Mouse (Mus musculus): ENCODE results near the gene Rabgap1. TPM values are rescaled to one million over a fixed set of nuclear protein-coding genes. Genes with fewer than 3 reads are reported as not detected.
A peak's percentile ranks its signal among the peaks of the same experiment; 100 is the strongest.

The Rabgap1 gene
- total RNA-seq, 4 experiments from 2014 or later = 88.3 to 108 (median 96.0) TPM

DNA sequence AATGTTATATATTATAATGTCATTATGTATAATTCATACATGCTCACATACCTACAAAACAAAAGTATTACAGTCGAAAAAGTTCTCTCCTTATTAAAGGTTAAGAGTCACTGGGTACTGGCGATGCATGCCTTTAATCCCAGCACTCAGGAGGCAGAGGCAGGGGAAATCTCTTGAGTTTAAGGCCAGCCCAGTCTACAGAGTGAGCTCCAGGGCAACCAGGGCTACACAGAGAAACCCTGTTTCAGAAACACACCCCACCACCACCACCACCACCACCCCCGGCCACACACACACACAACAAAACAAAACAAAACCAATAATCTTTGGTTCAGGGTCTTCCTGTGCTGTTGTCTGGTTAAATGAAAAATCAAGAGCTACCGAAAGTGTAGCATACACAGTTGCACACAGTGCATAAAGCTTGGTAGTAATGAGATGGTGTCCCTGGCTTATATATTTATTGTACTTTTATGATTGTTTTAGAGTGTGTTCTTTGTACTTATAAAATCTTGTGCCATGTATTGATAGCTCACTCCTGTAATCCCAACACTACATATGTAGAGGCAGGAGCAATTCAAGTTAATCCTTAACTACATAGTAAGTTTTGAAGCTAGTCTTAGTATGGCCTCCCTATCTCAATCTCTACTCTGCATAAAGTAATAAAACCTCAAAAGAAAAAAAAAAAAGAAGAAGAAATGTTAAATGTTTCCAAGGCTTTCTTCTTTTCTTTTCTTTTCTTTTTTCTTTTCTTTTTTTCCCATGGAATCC, 68.2 kb downstream of the Rabgap1 start:
- no peak for DNase-seq (ENCODE audit: low spot score in 2 of 2)

DNA sequence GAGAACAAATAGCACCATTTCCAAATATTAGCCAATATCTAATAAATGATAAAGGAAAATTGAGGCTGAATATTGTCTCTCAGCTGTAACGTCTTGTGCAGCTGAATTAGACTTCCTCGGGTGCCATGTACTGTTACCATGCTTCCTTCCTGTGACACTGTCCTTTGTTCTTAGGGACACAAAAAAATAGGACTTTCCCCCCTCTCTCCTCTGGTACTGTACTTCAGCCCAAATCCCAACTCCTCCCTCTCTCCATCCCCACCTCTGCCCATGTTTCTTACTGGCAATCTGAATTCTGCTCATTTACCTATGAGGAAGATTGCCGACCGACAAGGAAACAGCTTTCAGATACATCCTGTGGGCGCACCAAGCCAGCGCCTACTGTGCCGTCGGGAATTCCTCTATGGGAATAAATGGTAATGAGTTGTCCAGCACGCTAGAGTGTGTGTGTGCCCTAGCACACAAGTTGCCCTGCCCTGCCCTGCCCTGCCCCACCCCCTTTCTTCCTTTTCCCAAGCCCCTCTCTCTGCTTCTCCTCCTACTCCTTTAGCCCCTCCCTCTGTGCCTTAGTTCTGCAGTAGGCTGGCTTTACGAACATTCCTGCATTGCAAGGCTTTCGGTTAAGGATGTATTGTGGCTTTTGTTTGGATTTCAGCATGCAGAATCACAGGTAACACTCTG, 73.1 kb downstream of the Rabgap1 start, which contains the start of gene Gpr21:
TSS of gene Gpr21 (plus strand) at position 303 of the 681 bp plus-strand sequence.
- no peak for DNase-seq (ENCODE audit: low spot score in 2 of 2)

DNA sequence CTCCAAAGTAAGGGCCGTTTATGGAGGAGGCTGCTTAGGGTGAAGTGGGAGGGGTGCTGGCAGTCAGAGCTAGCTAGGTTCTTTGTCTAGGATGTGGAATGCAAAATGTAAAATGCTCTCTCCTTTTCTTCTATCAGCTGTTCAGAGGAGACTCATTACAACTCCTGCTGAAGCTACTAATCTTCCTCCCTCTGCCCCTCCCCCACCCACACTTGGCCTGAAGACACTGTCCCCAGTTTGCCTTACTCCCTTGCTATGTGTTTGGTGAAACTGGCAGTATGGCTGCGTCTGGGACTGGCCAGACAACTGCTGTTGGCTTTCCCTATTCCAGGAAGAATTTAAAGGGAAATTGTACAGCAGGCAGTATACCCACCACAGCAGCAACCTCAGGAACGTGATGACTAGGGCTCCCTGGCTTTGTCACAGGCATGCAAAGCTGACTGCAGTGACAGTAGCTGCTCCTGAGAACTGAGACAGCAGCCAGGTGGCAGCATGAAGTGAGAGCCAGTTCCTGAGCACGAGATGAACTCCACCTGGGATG, 73.9 kb downstream of the Rabgap1 start:
- peak; percentile 10 to 25 for DNase-seq (ENCODE audit: low spot score in 2 of 2)

DNA sequence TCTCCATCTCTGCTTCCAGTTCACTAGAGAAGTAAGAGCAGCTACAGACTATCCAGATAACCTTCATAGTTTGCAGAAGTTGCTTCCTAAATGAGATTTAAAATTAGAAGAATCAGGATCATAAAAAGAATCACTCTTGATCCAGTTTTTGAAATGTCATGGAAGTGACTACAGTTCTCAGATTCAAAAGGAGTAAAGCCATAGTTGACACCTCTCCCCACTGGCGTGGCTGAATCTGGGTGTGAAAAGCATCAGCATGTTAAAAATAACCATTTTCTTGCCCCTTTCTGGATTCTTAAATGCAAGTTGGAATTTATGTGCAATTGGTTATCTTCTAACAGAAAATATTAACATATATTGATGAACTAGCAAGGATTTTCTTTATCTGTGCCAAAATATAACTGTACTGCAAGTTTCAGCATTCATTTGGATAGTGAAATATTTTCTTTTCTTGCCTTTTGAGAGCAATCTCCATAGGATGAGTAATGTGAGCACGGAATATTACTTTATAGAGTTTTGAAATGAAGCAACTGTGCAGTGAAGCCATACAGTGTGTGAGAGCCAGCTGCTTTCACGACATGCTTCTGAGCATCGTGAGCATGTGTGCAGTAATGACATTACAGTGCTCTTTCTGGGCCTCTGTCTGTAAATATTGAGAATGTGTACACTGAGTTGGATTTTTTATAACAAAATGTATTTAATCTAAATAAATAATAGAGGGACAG, 75.6 kb downstream of the Rabgap1 start:
- DNase-seq (ENCODE audit: low spot score in 2 of 2) = no peak

DNA sequence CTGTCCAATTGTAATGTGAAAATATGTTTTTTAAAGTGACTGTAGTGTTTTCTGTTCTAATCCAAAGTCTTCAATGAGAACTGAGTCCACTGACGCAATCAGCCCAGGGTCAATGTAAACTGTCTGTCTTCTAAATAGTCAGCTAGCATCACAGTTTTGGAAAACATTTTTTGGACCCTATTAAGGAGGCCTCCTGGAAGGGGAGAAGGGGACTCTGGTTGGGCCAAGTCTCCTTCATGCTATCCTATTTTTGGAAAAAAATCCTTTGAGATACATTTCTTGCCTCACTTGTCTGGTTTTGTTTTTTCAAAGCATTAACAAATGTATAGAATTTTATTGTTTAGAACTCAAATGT, 76.2 kb downstream of the Rabgap1 start:
- no peak for DNase-seq (ENCODE audit: low spot score in 2 of 2)

DNA sequence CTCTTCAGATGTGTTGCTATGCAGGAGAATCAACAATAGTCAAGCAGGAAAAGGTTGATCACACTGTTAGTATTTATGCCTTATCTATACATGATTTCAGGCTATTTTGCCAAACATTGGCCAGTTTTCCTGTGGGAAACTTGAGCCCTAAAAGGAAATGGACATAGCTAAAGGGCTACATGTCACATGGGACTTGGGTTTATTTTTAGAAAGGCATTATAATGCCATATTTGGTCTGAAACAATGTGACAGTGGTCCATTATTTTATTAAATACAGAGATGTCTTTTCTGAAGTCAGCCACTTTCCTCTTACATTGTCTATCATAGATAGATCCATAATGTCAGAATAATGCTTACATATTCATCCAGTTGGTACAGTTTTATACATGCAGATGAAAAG, 84.5 kb downstream of the Rabgap1 start:
- no peak for DNase-seq (ENCODE audit: low spot score in 2 of 2)

DNA sequence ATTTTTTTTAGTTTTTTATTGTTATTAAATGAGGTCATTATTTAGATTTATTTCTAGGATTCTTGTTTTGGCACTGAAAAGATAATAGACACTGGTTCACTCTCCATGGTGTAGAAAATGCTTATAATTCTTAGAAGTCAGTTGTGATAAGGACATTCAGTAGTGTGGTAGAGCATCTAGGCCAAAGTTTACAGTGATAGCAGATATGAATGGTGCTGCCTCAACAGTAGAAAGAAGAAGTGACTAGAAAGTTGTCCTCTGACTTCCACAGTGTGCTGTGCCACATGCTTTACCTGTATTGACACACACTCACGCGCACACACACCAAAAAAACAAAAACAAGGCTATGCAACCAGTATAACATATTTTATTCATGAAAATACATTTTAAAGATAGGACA, 86.3 kb downstream of the Rabgap1 start:
- no peak for DNase-seq (ENCODE audit: low spot score in 2 of 2)

DNA sequence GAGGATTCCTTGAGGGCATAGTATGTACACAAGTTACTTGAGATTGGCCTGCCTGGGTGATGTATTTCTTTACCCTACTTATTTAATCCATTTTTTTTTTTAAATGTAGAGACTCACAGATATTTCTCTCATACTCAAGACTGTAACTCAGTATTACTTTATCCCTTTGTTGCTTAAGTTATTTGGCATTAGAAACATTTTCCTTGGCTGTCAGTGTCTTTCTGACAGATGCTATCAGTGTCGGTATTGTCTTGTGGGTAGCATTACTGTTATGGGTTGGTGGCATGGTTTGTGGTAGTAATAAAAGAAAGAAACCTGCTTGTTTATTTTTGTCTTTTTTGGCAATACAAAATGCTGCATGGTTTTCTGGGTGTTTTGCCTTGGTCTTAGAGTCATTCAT, 87.7 kb downstream of the Rabgap1 start:
- no peak for DNase-seq (ENCODE audit: low spot score in 2 of 2)

DNA sequence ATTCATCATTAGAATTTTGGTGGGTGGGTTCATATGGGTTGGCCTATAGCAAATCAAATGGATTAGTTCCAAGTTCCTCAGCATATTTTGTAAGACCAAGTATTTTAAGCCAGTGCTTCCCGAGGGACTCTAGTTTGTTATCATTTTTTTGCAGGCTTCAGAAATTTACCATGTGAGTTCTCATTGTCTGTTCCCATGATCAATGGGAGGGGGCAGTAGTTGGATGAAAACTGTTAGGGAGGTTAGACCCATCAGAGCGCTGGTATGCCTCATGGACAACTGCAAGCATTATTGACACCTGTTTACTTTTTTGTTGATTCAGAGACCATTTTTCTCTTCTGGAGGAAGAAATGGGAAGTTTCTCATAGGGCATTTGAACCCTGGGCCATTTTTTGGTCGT, 88.6 kb downstream of the Rabgap1 start:
- no peak for DNase-seq (ENCODE audit: low spot score in 2 of 2)

DNA sequence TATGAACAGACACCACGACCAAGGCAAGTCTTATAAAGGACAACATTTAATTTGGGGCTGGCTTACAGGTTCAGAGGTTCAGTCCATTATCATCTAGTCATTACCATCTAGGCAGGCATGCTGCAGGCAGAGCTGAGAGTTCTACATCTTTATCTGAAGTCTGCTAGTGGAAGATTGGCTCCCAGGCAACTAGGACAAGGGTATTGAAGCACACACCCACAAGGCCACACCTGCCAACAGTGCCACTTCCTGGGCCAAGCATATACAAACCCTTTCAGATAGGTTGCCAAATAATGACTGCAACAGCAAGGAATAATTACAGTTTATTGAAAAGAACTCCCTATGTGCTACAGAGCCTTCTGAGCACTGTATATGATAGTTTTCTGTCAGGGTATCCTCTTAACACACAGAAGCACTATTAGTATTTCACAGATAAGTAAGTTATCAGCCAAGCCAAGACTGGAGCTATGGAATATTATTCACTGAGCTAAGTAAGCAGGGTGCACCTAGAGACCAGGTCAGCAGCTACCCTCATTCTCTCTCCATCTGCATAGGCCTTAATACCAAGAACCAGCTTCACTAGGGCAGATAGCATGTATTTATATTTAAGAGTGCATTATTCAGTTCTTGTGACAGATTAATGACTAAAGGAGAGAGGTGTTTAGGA, 106.4 kb downstream of the Rabgap1 start:
- no peak for DNase-seq (ENCODE audit: low spot score in 2 of 2)

DNA sequence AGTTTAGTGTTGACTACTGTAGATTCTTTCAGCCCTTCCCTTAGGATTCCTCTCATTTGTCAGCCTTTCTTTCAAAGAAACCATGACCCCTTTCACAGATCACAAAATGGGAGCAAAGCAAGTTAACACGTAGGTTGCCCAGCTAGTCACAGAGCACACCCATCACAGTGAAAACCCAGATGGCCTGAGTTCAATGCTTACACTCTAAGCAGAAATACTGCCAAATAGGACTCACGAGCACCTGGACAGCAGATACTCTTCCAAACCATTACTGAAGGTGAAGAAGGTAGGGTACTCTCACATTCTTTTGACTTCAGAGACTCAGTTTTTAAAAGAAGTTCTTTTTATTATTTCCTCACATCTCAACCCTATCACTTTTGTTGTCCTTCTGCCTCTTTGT, 113.3 kb downstream of the Rabgap1 start:
- no peak for DNase-seq (ENCODE audit: low spot score in 2 of 2)

DNA sequence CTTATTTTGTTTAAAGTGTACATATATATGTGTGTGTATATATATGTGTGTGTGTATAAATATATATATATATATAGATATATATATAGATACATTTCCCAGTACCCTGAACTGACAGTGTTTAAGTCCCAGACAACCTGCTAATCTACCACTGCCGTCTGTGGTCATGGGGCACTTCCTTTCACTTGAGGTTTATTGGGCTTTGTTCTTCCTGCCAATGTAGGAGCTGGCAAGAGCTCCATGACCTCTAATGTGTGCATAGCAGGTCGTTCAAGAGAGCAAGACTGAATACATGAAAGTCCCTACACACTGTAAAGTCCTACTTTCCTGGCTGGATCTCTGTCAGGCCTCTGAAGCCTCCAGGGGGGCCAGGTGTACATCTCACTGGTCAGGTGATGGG, 122.5 kb downstream of the Rabgap1 start:
- no peak for DNase-seq (ENCODE audit: low spot score in 2 of 2)

DNA sequence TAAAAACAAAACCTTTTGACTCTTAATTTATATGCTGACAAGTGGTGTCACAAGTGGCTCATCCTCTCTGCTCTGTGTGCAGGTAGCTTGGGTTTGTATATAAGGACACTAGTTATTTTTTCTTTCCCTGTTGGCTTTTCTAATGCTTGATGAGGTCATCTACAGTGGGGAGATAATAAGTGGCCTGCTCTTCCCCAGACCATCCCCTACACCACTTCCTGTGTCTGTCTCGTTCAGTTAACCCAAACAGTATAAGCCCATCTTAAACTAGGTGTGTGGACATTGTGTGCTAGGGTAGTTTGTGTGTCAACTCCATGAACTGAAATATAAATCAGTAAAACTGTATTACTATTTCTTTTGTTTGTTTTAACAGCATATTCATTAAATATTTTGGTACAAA, 123.0 kb downstream of the Rabgap1 start:
- DNase-seq (ENCODE audit: low spot score in 2 of 2) = no peak

DNA sequence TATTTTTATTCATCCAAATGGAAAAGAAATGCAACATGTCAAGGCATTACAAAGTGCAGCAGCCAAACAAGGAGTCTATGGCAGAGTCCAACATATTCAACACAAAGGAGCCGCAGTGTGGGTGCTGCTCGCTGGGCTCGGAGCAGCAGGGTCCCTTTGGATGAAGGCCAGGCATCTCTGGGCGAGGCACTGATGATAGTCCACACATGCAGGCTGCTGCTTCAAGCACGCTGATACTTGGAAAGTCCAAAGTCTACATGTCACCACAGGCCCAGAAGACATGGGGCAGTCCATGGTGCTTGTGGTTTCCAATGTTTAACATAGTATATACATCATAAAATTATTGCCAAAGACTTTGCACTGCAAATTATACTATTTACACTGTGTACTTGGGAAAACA, 126.8 kb downstream of the Rabgap1 start:
- DNase-seq (ENCODE audit: low spot score in 2 of 2) = no peak

DNA sequence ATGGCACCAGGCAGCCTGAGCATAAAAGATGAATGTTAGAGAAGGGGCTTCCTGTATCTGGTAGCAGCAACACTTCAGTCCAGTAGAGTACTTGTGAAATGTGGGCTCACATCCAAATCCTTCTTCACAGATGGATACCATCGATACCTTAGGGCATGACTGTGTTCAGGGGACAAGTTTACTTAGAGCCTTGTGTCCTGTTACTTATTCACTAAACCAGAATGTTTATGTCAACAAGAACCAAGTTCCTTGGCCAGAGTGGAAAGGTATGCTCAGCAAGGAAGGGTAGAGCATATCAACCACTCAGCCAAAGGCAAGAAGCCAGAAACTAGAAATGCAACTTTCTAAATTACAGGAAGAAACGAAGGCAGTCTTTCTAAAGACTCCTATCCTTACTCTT, 127.6 kb downstream of the Rabgap1 start:
- DNase-seq (ENCODE audit: low spot score in 2 of 2) = no peak

DNA sequence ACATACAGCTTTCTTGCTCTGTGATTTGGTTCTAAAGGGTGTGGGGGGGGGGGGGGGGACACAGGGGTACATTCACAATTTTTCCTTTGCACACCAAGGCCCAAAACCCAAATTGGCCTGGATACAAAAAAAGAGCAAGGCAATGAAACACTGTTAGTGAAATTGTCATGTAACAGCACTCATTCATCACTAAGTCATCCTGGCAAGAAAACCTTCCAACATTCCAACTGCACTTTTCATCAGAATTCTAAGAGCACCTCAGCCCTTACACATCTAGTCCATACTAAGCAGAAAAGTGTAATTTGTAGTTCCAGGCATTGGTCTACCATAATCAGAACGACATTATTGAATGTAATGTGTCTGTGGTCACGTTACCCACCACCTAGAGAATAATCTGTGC, 129.1 kb downstream of the Rabgap1 start:
- DNase-seq (ENCODE audit: low spot score in 2 of 2) = no peak

DNA sequence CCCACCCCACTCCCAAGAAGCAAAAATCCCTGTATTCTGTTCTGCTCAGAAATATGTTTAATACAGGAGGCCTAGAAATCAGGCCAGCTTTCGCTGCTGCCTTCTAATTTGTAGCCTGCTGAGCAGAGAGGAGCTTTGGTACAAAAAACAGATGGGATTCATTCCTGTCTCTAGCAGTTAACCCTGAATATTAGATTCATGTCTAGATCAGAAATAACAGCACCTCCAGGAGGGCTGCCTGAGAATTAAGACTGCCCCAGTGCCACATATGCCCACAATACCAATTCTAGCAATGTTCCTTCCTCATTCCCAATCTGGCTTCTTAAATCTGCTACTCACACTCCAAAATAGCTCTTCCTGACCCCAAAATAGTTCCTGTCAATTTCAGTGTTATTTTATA, 133.6 kb downstream of the Rabgap1 start:
- no peak for DNase-seq (ENCODE audit: low spot score in 2 of 2)

DNA sequence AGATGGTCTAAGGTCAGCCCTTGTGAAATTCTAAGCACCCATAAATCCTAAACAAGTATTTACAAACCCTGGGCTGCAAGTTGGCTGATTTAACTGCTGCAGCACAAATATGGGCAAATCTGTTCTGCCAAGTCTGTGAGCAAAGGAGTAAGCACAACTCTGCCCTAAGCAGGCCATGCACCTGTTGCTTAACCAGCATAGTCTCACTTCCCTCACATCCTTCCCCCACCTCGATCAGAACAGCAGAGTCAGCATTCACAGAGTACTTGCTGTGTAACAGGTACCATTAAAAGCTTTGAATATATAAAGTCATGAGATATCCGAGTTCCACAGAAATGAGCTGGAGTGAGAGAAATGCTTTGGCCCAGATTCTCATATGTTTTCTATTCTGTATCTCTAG, 135.1 kb downstream of the Rabgap1 start:
- no peak for DNase-seq (ENCODE audit: low spot score in 2 of 2)

DNA sequence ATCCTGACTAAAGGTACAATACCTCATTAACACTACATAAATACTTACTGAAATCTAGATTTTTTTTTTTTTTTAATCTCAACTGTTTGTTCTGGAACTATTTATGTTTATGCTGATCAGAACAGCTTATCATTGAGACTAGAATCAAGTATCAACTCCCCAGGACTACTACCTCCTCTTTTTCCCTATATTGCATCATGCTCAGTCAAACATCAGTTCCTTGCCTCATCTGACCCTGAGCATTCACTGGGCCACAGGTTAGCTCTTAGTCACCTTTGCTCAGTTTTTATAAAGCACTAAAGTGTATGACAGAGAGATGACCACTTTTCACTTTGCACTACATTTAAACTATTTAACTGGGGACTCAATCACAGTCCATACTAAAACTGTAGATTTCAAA, 144.8 kb downstream of the Rabgap1 start:
- DNase-seq (ENCODE audit: low spot score in 2 of 2) = no peak
